Mouse (Mus musculus) G1E (cell line): Measurements from ENCODE around the gene Adamts8.

Experiments
- CTCF ChIP-seq: IDR thresholded peaks from 2 replicates; pipeline ENCODE4 v1.5.1; 2012; ENCODE audit warnings: low read depth, low read length, inconsistent platforms, mixed read lengths
- GATA1 ChIP-seq: IDR thresholded peaks from 2 replicates; pipeline ENCODE4 v1.6.1; 2012; ENCODE audit warnings: borderline replicate concordance, low read length, inconsistent platforms, mixed read lengths
- GATA2 ChIP-seq: IDR thresholded peaks from 2 replicates; pipeline ENCODE4 v1.6.1; 2012; ENCODE audit warnings: low read depth, low read length, inconsistent platforms, borderline replicate concordance
- POLR2AphosphoS5 ChIP-seq: IDR thresholded peaks from 2 replicates; pipeline ENCODE4 v1.6.1; 2012; ENCODE audit warnings: low read depth, low read length, inconsistent platforms; ENCODE audit not compliant: insufficient replicate concordance
- TAL1 ChIP-seq: conservative IDR thresholded peaks from 2 replicates; pipeline ENCODE4 v1.6.1; 2012; ENCODE audit warnings: low read depth, low read length, inconsistent platforms, mixed read lengths

DNA sequence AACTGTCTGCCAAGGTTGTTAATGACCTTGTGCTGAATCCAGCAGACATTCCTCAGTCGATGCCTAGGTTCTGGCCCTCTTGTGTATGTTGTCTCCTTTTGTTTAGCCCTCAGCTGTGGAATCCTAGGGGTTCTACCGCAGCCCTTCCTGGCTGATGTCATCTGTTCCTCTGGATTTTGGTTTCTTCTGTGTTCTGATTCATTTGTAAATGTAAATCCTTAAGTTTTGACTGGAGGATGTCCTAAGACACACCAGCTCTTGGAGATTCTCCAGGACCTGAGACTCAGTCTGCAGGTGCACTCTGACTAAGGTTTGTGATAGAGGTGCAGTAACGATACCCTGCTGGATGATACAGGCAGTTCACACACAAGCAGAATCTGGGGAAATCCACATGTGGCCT lies 27.6 kb downstream of the Adamts8 start:
- TF ChIP-seq TAL1 (no peak), CTCF (no peak), GATA1 (no peak), POLR2AphosphoS5 (no peak), GATA2 (no peak)
